Mouse (Mus musculus): ENCODE measurements around the gene Pfn4.

- TF ChIP-seq CTCF (IDR thresholded peaks at IDR 0.05; ENCODE audit: low read depth): no peak
- no peak for TF ChIP-seq EP300 (optimal IDR thresholded peaks at IDR 0.05)
Measured at GRCm38 (mm10) chr12:4774895-4775587, 6.2 kb downstream of the Pfn4 start.

Measured in stomach, postnatal 0 days (tissue).